Mouse (Mus musculus) cerebellum, postnatal 10 days (tissue): ENCODE data around the gene H2al1h.
"Not testable (repeated sequence)": the region's sequence is repeated elsewhere in the genome, so short reads cannot be mapped to it uniquely, and the experiment has no call there.

Source experiments
- DNase-seq, 2 experiments: peaks; one replicate each; pipeline ENCODE4 v3.0.0; 2021; ENCODE audit warnings: mixed read lengths in 2 of 2

Gene H2al1h

GRCm38 (mm10) chrX:11321192-11321591 lies at the start of gene H2al1h:
H2al1h (plus strand) TSS chrX:11321492.
- DNase-seq = not testable (repeated sequence)

- no peak for DNase-seq
Observed at GRCm38 (mm10) chrX:11273190-11273589, 48.1 kb upstream of the H2al1h start.

- no peak for DNase-seq
Observed at GRCm38 (mm10) chrX:11277083-11277482, 44.2 kb upstream of the H2al1h start.

GRCm38 (mm10) chrX:11280741-11281140 lies 40.6 kb upstream of the H2al1h start:
- no peak for DNase-seq

GRCm38 (mm10) chrX:11288306-11288882 lies 32.9 kb upstream of the H2al1h start:
- DNase-seq = peak; percentile 22 to 24

GRCm38 (mm10) chrX:11289244-11289643 lies 32.0 kb upstream of the H2al1h start:
- no peak for DNase-seq

- not testable (repeated sequence) for DNase-seq
Observed at GRCm38 (mm10) chrX:11298957-11299356, 22.3 kb upstream of the H2al1h start, which contains the start of gene H2al1a. H2al1a (plus strand) TSS chrX:11299257.

- not testable (repeated sequence) for DNase-seq
Observed at GRCm38 (mm10) chrX:11302132-11302531, 19.2 kb upstream of the H2al1h start, which contains the start of gene H2al1b. H2al1b (plus strand) TSS chrX:11302432.

- not testable (repeated sequence) for DNase-seq
Observed at GRCm38 (mm10) chrX:11305355-11305754, 15.9 kb upstream of the H2al1h start, which contains the start of gene H2al1c. H2al1c (plus strand) TSS chrX:11305655.

- DNase-seq = not testable (repeated sequence)
Observed at GRCm38 (mm10) chrX:11308524-11308923, 12.8 kb upstream of the H2al1h start, which contains the start of gene H2al1d. H2al1d (plus strand) TSS chrX:11308824.

- not testable (repeated sequence) for DNase-seq
Observed at GRCm38 (mm10) chrX:11311634-11312033, 9.7 kb upstream of the H2al1h start, which contains the start of gene H2al1e. H2al1e (plus strand) TSS chrX:11311934.

GRCm38 (mm10) chrX:11314858-11315257 lies 6.4 kb upstream of the H2al1h start, which contains the start of gene H2al1f:
H2al1f (plus strand) TSS chrX:11315158.
- not testable (repeated sequence) for DNase-seq

- DNase-seq = not testable (repeated sequence)
Observed at GRCm38 (mm10) chrX:11317956-11318355, 3.3 kb upstream of the H2al1h start, which contains the start of gene H2al1g. H2al1g (plus strand) TSS chrX:11318256.

GRCm38 (mm10) chrX:11324359-11324758 lies 3.1 kb downstream of the H2al1h start, which contains the start of gene H2al1i:
H2al1i (plus strand) TSS chrX:11324659.
- not testable (repeated sequence) for DNase-seq

GRCm38 (mm10) chrX:11327522-11327921 lies 6.2 kb downstream of the H2al1h start, which contains the start of gene H2al1j:
H2al1j (plus strand) TSS chrX:11327822.
- not testable (repeated sequence) for DNase-seq

GRCm38 (mm10) chrX:11345762-11346161 lies 24.5 kb downstream of the H2al1h start:
- DNase-seq = peak; percentile 29 to 51

- peak; percentile 23 to 76 for DNase-seq
Observed at GRCm38 (mm10) chrX:11346756-11347155, 25.5 kb downstream of the H2al1h start.

GRCm38 (mm10) chrX:11360823-11361222 lies 39.5 kb downstream of the H2al1h start:
- DNase-seq = no peak

- no peak for DNase-seq
Observed at GRCm38 (mm10) chrX:11361261-11361660, 40.0 kb downstream of the H2al1h start.

- peak; percentile 77 to 89 for DNase-seq
Observed at GRCm38 (mm10) chrX:11363890-11364289, 42.6 kb downstream of the H2al1h start.

GRCm38 (mm10) chrX:11365151-11365550 lies 43.9 kb downstream of the H2al1h start:
- no peak for DNase-seq
